Mouse (Mus musculus) spleen, adult 12 weeks (tissue): ENCODE results near the gene Snx13.
A peak's percentile ranks its signal among the peaks of the same experiment; 100 is the strongest.

Experiments used
- DNase-seq: peaks from one replicate; pipeline ENCODE4 v3.0.0; 2022; ENCODE audit warnings: low spot score

The Snx13 gene

GRCm38 (mm10) chr12:35191698-35192425, 144.9 kb downstream of the Snx13 start:
- peak; percentile 19 for DNase-seq

GRCm38 (mm10) chr12:35192426-35192769, 145.4 kb downstream of the Snx13 start:
- no peak for DNase-seq
